Mouse (Mus musculus) kidney, embryonic 16.5 days (tissue): Measurements from ENCODE around the gene Keap1. TPM values are rescaled to one million over a fixed set of nuclear protein-coding genes. Genes with fewer than 3 reads are reported as not detected.
"Not testable (repeated sequence)": the region's sequence is repeated elsewhere in the genome, so short reads cannot be mapped to it uniquely, and the experiment has no call there.

Experiments
- ATAC-seq: fragments of 200-750 bp; cut with Nextera tagmentation; 2 replicates; pipeline ENCODE4 v1.8.0; 2017; ENCODE audit warnings: moderate TSS enrichment; ENCODE audit not compliant: low FRiP score, low TSS enrichment
- H3K27ac ChIP-seq: fragments of 300-500 bp; sonication (generic); 2 replicates; pipeline ENCODE4 v1.5.1; 2014; ENCODE audit warnings: low read length
- H3K27me3 ChIP-seq: fragments of 300-500 bp; sonication (generic); 2 replicates; pipeline ENCODE4 v1.6.1; 2014; ENCODE audit warnings: low read length, control low read depth, mixed read lengths; ENCODE audit not compliant: insufficient read depth
- H3K36me3 ChIP-seq: fragments of 300-500 bp; sonication (generic); 2 replicates; pipeline ENCODE4 v1.6.1; 2014; ENCODE audit warnings: low read length, control low read depth, mixed read lengths; ENCODE audit not compliant: insufficient read depth
- H3K4me1 ChIP-seq: fragments of 300-500 bp; sonication (generic); 2 replicates; pipeline ENCODE4 v1.6.1; 2014; ENCODE audit warnings: low read length, control low read depth, mixed read lengths; ENCODE audit not compliant: insufficient read depth
- H3K4me2 ChIP-seq: fragments of 300-500 bp; sonication (generic); replicated peaks from 2 replicates; pipeline ENCODE4 v1.6.1; 2014; ENCODE audit warnings: low read depth, low read length
- H3K4me3 ChIP-seq: fragments of 300-500 bp; sonication (generic); 2 replicates; pipeline ENCODE4 v1.5.1; 2014; ENCODE audit warnings: mild to moderate bottlenecking, low read length
- H3K9ac ChIP-seq: fragments of 300-500 bp; sonication (generic); replicated peaks from 2 replicates; pipeline ENCODE4 v1.6.1; 2014; ENCODE audit warnings: low read length
- H3K9me3 ChIP-seq: fragments of 300-500 bp; sonication (generic); 2 replicates; pipeline ENCODE4 v1.6.1; 2016; ENCODE audit warnings: low read length, control low read depth
- WGBS: fragments of 180-500 bp; shearing (Covaris S2); extraction: QIAGEN DNeasy Blood & Tissue Kit; methylation state at CpG from one replicate; pipeline ENCODE4 v1.1.7; 2014; 5-methylcytosine and 5-hydroxymethylcytosine counted together
- polyA plus RNA-seq: library from polyadenylated mRNA; unstranded; fragments of >200 nt; fragmentation: Nextera tagmentation; extraction: Ambion mirVana; gene quantifications from 2 replicates; pipeline ENCODE4 v1.2.1, GENCODE M21; 2015

Gene Keap1
- polyA plus RNA-seq, 1 experiment from 2014 or later: 68.1 TPM

- ATAC-seq: peak; percentile 98
- Histone ChIP-seq H3K27ac (peak within 1 kb of the TSS; percentile 66), H3K27me3 (no peaks in the 10 kb centered on the region), H3K9me3 (no peaks in the 10 kb centered on the region), H3K4me3 (peak within 1 kb of the TSS; percentile 62), H3K4me2 (peak within 1 kb of the TSS; percentile 88), H3K4me1 (peaks cover 22% of the 10 kb centered on the region), H3K36me3 (peaks cover 21% of the 10 kb centered on the region), H3K9ac (peak within 1 kb of the TSS; percentile 75)
- 0% methylated on average over 49 of the region's 49 CpGs for WGBS
Observed at GRCm38 (mm10) chr9:21265000-21265561, 25.9 kb upstream of the Keap1 start, which contains the start of gene Atg4d. TSS of gene Atg4d (plus strand) at chr9:21265293.

GRCm38 (mm10) chr9:21264272-21264999, 25.3 kb upstream of the Keap1 start:
- 14% methylated on average over 17 of the region's 17 CpGs for WGBS
- Histone ChIP-seq H3K36me3 (peaks cover 18% of the 10 kb centered on the region), H3K9me3 (no peaks in the 10 kb centered on the region), H3K27me3 (no peaks in the 10 kb centered on the region), H3K27ac (peak overlapping the region; percentile 66), H3K4me1 (peaks cover 22% of the 10 kb centered on the region), H3K4me3 (peak overlapping the region; percentile 62), H3K4me2 (peak overlapping the region; percentile 71), H3K9ac (peak overlapping the region; percentile 53)
- peak; percentile 33 for ATAC-seq

GRCm38 (mm10) chr9:21261831-21262230, 22.7 kb upstream of the Keap1 start:
- no peaks in the 10 kb centered on the region for H3K27me3 ChIP-seq
- H3K36me3 ChIP-seq: peaks cover 2% of the 10 kb centered on the region; the same call in 1 of the 2 replicates
- 55% methylated on average over 2 of the region's 2 CpGs for WGBS
- no peaks in the 10 kb centered on the region for H3K9me3 ChIP-seq
- H3K4me3 ChIP-seq: no peak overlapping the region
- no peak overlapping the region for H3K9ac ChIP-seq
- ATAC-seq: no peak
- H3K4me2 ChIP-seq: no peak overlapping the region
- H3K4me1 ChIP-seq: peaks cover 19% of the 10 kb centered on the region
- no peak overlapping the region for H3K27ac ChIP-seq

GRCm38 (mm10) chr9:21260491-21261040, 21.4 kb upstream of the Keap1 start:
- Histone ChIP-seq H3K4me2 (no peak overlapping the region), H3K4me3 (no peak overlapping the region), H3K27ac (no peak overlapping the region), H3K9me3 (no peaks in the 10 kb centered on the region), H3K9ac (no peak overlapping the region), H3K4me1 (peaks cover 7% of the 10 kb centered on the region), H3K27me3 (no peaks in the 10 kb centered on the region), H3K36me3 (no peaks in the 10 kb centered on the region)
- WGBS: 82% methylated on average over 6 of the region's 6 CpGs
- ATAC-seq: no peak

GRCm38 (mm10) chr9:21256349-21256748, 17.2 kb upstream of the Keap1 start:
- not testable (repeated sequence) for ATAC-seq, H3K27ac ChIP-seq
- WGBS: 84% methylated on average over 4 of the region's 4 CpGs

GRCm38 (mm10) chr9:21254690-21255089, 15.5 kb upstream of the Keap1 start:
- Histone ChIP-seq H3K27me3 (peaks cover 18% of the 10 kb centered on the region), H3K4me2 (no peak overlapping the region), H3K36me3 (no peaks in the 10 kb centered on the region), H3K4me3 (no peak overlapping the region), H3K9me3 (no peaks in the 10 kb centered on the region), H3K27ac (no peak overlapping the region), H3K9ac (no peak overlapping the region), H3K4me1 (peaks cover 4% of the 10 kb centered on the region; the same call in 1 of the 2 replicates)
- ATAC-seq: no peak

More at GRCm38 (mm10) chr9:21256349-21256748, 17.2 kb upstream of the Keap1 start:
- H3K36me3 ChIP-seq, H3K4me2 ChIP-seq, H3K9me3 ChIP-seq, H3K4me3 ChIP-seq, H3K9ac ChIP-seq, H3K4me1 ChIP-seq, H3K27me3 ChIP-seq: not testable (repeated sequence)

- H3K4me3 ChIP-seq: no peak overlapping the region
- 62% methylated on average over 13 of the region's 13 CpGs for WGBS
- no peak for ATAC-seq
- H3K36me3 ChIP-seq: no peaks in the 10 kb centered on the region
- peaks cover 11% of the 10 kb centered on the region for H3K4me1 ChIP-seq
- no peak overlapping the region for H3K4me2 ChIP-seq
- H3K27me3 ChIP-seq: peaks cover 48% of the 10 kb centered on the region
- H3K9ac ChIP-seq: no peak overlapping the region
- H3K9me3 ChIP-seq: no peaks in the 10 kb centered on the region
- no peak overlapping the region for H3K27ac ChIP-seq
Observed at GRCm38 (mm10) chr9:21251116-21251735, 12.1 kb upstream of the Keap1 start.

GRCm38 (mm10) chr9:21250509-21250908, 11.3 kb upstream of the Keap1 start:
- Histone ChIP-seq H3K36me3 (no peaks in the 10 kb centered on the region), H3K9ac (no peak overlapping the region), H3K27me3 (peaks cover 56% of the 10 kb centered on the region), H3K4me1 (peaks cover 11% of the 10 kb centered on the region), H3K27ac (no peak overlapping the region), H3K9me3 (no peaks in the 10 kb centered on the region), H3K4me2 (no peak overlapping the region), H3K4me3 (no peak overlapping the region)
- no peak for ATAC-seq
- WGBS: 44% methylated on average over 2 of the region's 2 CpGs

- 19% methylated on average over 17 of the region's 17 CpGs for WGBS
- H3K9me3 ChIP-seq: no peaks in the 10 kb centered on the region
Observed at GRCm38 (mm10) chr9:21249629-21250508, 10.7 kb upstream of the Keap1 start.

More at GRCm38 (mm10) chr9:21249629-21250508, 10.7 kb upstream of the Keap1 start:
- peaks cover 15% of the 10 kb centered on the region for H3K4me1 ChIP-seq
- peaks cover 62% of the 10 kb centered on the region for H3K27me3 ChIP-seq
- H3K4me3 ChIP-seq: no peak overlapping the region
- ATAC-seq: 0 out of 2 replicates have a peak, but pooled peaks have one; percentile 8
- H3K9ac ChIP-seq: no peak overlapping the region
- no peak overlapping the region for H3K27ac ChIP-seq
- H3K36me3 ChIP-seq: no peaks in the 10 kb centered on the region
- H3K4me2 ChIP-seq: no peak overlapping the region
